Mouse (Mus musculus): ENCODE data around the gene Clec2l. TPM values are rescaled to one million over a fixed set of nuclear protein-coding genes. Genes with fewer than 3 reads are reported as not detected.
A peak's percentile ranks its signal among the peaks of the same experiment; 100 is the strongest.

Clec2l gene
- total and polyA plus RNA-seq, 3 experiments = 0.52 to 5.9 (median 0.84) TPM

DNA sequence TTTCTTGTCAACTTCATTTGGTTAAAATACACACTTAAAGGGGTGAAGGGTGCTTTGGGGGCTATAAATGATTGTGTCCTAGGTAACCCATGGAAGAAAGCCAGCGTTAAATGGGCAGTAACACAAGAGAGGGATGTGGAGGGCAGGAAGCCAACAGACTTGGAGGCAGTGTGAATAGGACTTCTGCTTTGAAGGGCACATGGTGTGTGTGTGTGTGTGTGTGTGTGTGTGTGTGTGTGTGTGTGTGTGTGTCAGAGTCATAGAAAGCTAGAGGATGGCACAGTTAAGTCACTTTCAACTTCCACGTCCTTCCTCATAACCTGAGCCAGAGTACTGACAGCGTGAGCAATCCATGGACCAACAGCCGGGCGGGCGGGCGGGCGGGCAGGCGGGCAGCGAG lies 26.0 kb downstream of the Clec2l start:
- WGBS = 60% methylated on average over 9 of the region's 10 CpGs

GRCm38 (mm10) chr6:38690615-38691014 lies 27.7 kb downstream of the Clec2l start:
- no peak overlapping the region for H3K9ac ChIP-seq (ENCODE audit: low read depth, low read length)
- intact Hi-C loops (cut with DNase I) = no loop called here
- WGBS = 90% methylated on average over 4 of the region's 4 CpGs

More for the DNA sequence above, 26.0 kb downstream of the Clec2l start:
- Histone ChIP-seq H3K9ac (ENCODE audit: low read depth, low read length) (no peak overlapping the region), H3K79me2 (replicated peaks; ENCODE audit: control insufficient read depth, insufficient read depth, low read length) (no peaks in the 10 kb centered on the region), H3K36me3 (ENCODE audit: control insufficient read depth, insufficient read depth, low read length) (no peaks in the 10 kb centered on the region), H3K27me3 (ENCODE audit: control insufficient read depth, insufficient read depth, low read length) (no peaks in the 10 kb centered on the region), H3K4me1 (ENCODE audit: control insufficient read depth, insufficient read depth, low read length) (no peaks in the 10 kb centered on the region), H3K4me3 (no peak overlapping the region), H3K27ac (no peak overlapping the region)
- intact Hi-C loops (cut with DNase I) = no loop called here
- peak in 1 of 2 experiments; percentile 15 for DNase-seq
- TF ChIP-seq POLR2A (IDR thresholded peaks at IDR 0.05; ENCODE audit: insufficient read depth, low read depth, low read length) = no peak
- TF ChIP-seq CTCF (IDR thresholded peaks at IDR 0.05) = no peak
- no peak for TF ChIP-seq EP300 (IDR thresholded peaks at IDR 0.05; ENCODE audit: insufficient read depth, low read depth, low read length)

DNA sequence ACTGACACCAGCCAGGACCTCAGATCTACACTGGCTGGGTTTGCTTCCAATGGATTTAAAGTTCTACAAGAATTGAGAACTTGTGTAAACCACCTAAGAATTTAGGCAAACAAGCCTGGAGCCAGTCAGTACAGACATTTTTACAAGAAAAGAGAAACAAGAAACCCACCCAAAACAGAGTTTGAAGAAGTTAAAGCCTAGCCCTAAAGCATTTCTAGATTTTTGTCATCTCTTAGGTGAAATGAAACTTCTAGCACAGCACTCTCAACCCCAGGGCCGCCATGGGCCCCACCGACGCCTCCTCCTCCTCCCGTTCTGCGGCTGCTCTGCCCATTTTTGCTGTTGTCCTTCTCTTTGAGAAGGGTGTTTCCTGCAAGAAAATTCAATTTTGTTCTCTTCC lies 28.2 kb downstream of the Clec2l start:
- intact Hi-C loops (cut with DNase I) = no loop called here

More at GRCm38 (mm10) chr6:38690615-38691014, 27.7 kb downstream of the Clec2l start:
- H3K4me1 ChIP-seq (ENCODE audit: control insufficient read depth, insufficient read depth, low read length) = no peaks in the 10 kb centered on the region
- H3K27me3 ChIP-seq (ENCODE audit: control insufficient read depth, insufficient read depth, low read length) = no peaks in the 10 kb centered on the region
- DNase-seq = no peak
- H3K36me3 ChIP-seq (ENCODE audit: control insufficient read depth, insufficient read depth, low read length) = no peaks in the 10 kb centered on the region
- H3K27ac ChIP-seq = no peak overlapping the region
- no peaks in the 10 kb centered on the region for H3K79me2 ChIP-seq (replicated peaks; ENCODE audit: control insufficient read depth, insufficient read depth, low read length)
- TF ChIP-seq EP300 (IDR thresholded peaks at IDR 0.05; ENCODE audit: insufficient read depth, low read depth, low read length) = no peak
- TF ChIP-seq CTCF (IDR thresholded peaks at IDR 0.05) = no peak
- TF ChIP-seq POLR2A (IDR thresholded peaks at IDR 0.05; ENCODE audit: insufficient read depth, low read depth, low read length) = no peak
- H3K4me3 ChIP-seq = no peak overlapping the region

GRCm38 (mm10) chr6:38692556-38692955 lies 29.7 kb downstream of the Clec2l start:
- Histone ChIP-seq H3K27ac (no peak overlapping the region), H3K9ac (ENCODE audit: low read depth, low read length) (no peak overlapping the region), H3K36me3 (ENCODE audit: control insufficient read depth, insufficient read depth, low read length) (no peaks in the 10 kb centered on the region), H3K4me1 (ENCODE audit: control insufficient read depth, insufficient read depth, low read length) (no peaks in the 10 kb centered on the region), H3K27me3 (ENCODE audit: control insufficient read depth, insufficient read depth, low read length) (no peaks in the 10 kb centered on the region), H3K4me3 (no peak overlapping the region), H3K79me2 (replicated peaks; ENCODE audit: control insufficient read depth, insufficient read depth, low read length) (no peaks in the 10 kb centered on the region)
- no peak for DNase-seq
- intact Hi-C loops (cut with DNase I) = no loop called here
- WGBS = 94% methylated on average over 6 of the region's 6 CpGs
- TF ChIP-seq EP300 (IDR thresholded peaks at IDR 0.05; ENCODE audit: insufficient read depth, low read depth, low read length) (no peak), POLR2A (IDR thresholded peaks at IDR 0.05; ENCODE audit: insufficient read depth, low read depth, low read length) (no peak), CTCF (IDR thresholded peaks at IDR 0.05) (no peak)

More for the DNA sequence above, 28.2 kb downstream of the Clec2l start:
- Histone ChIP-seq H3K9ac (ENCODE audit: low read depth, low read length) (no peak overlapping the region), H3K79me2 (replicated peaks; ENCODE audit: control insufficient read depth, insufficient read depth, low read length) (no peaks in the 10 kb centered on the region), H3K36me3 (ENCODE audit: control insufficient read depth, insufficient read depth, low read length) (no peaks in the 10 kb centered on the region), H3K4me3 (no peak overlapping the region), H3K4me1 (ENCODE audit: control insufficient read depth, insufficient read depth, low read length) (no peaks in the 10 kb centered on the region), H3K27me3 (ENCODE audit: control insufficient read depth, insufficient read depth, low read length) (no peaks in the 10 kb centered on the region), H3K27ac (no peak overlapping the region)
- DNase-seq = no peak
- 93% methylated on average over 5 of the region's 5 CpGs for WGBS
- TF ChIP-seq POLR2A (IDR thresholded peaks at IDR 0.05; ENCODE audit: insufficient read depth, low read depth, low read length) (no peak), EP300 (IDR thresholded peaks at IDR 0.05; ENCODE audit: insufficient read depth, low read depth, low read length) (no peak), CTCF (IDR thresholded peaks at IDR 0.05) (no peak)

- peak; percentile 92 for TF ChIP-seq CTCF (IDR thresholded peaks at IDR 0.05)
- TF ChIP-seq POLR2A (IDR thresholded peaks at IDR 0.05; ENCODE audit: insufficient read depth, low read depth, low read length) = no peak
- TF ChIP-seq EP300 (IDR thresholded peaks at IDR 0.05; ENCODE audit: insufficient read depth, low read depth, low read length) = no peak
- DNase-seq = peak; percentile 72 to 76
- 32% methylated on average over 9 of the region's 9 CpGs for WGBS
- intact Hi-C loops (cut with DNase I) = loop anchor here (1.0 to 2.0 kb wide), 2 partner anchors 45 to 203 kb away; no protein-coding TSS in a partner anchor
- H3K36me3 ChIP-seq (ENCODE audit: control insufficient read depth, insufficient read depth, low read length) = no peaks in the 10 kb centered on the region
- H3K4me3 ChIP-seq = no peak overlapping the region
- H3K27ac ChIP-seq = no peak overlapping the region
- H3K79me2 ChIP-seq (replicated peaks; ENCODE audit: control insufficient read depth, insufficient read depth, low read length) = no peaks in the 10 kb centered on the region
- H3K27me3 ChIP-seq (ENCODE audit: control insufficient read depth, insufficient read depth, low read length) = no peaks in the 10 kb centered on the region
- no peak overlapping the region for H3K9ac ChIP-seq (ENCODE audit: low read depth, low read length)
- H3K4me1 ChIP-seq (ENCODE audit: control insufficient read depth, insufficient read depth, low read length) = no peaks in the 10 kb centered on the region
These were observed 32.6 kb downstream of the Clec2l start for GRCm38 (mm10) chr6:38695380-38696054.

- Histone ChIP-seq H3K27me3 (ENCODE audit: control insufficient read depth, insufficient read depth, low read length) (no peaks in the 10 kb centered on the region), H3K4me3 (no peak overlapping the region), H3K9ac (ENCODE audit: low read depth, low read length) (no peak overlapping the region), H3K79me2 (replicated peaks; ENCODE audit: control insufficient read depth, insufficient read depth, low read length) (no peaks in the 10 kb centered on the region), H3K27ac (no peak overlapping the region), H3K4me1 (ENCODE audit: control insufficient read depth, insufficient read depth, low read length) (no peaks in the 10 kb centered on the region), H3K36me3 (ENCODE audit: control insufficient read depth, insufficient read depth, low read length) (no peaks in the 10 kb centered on the region)
- TF ChIP-seq CTCF (IDR thresholded peaks at IDR 0.05) (no peak), POLR2A (IDR thresholded peaks at IDR 0.05; ENCODE audit: insufficient read depth, low read depth, low read length) (no peak), EP300 (IDR thresholded peaks at IDR 0.05; ENCODE audit: insufficient read depth, low read depth, low read length) (no peak)
- WGBS = 94% methylated on average over 9 of the region's 9 CpGs
- no peak for DNase-seq
- intact Hi-C loops (cut with DNase I) = loop anchor here (2.0 kb wide), 1 partner anchor 204 kb away; no protein-coding TSS in a partner anchor
These were observed 33.7 kb downstream of the Clec2l start for GRCm38 (mm10) chr6:38696570-38696969.
